Mouse (Mus musculus): ENCODE measurements around the gene Mt1. TPM values are rescaled to one million over a fixed set of nuclear protein-coding genes. Genes with fewer than 3 reads are reported as not detected.
"Not testable (repeated sequence)": the region's sequence is repeated elsewhere in the genome, so short reads cannot be mapped to it uniquely, and the experiment has no call there.

Gene Mt1
- polyA plus RNA-seq, 1 experiment from 2014 or later = 6,330 TPM

DNA sequence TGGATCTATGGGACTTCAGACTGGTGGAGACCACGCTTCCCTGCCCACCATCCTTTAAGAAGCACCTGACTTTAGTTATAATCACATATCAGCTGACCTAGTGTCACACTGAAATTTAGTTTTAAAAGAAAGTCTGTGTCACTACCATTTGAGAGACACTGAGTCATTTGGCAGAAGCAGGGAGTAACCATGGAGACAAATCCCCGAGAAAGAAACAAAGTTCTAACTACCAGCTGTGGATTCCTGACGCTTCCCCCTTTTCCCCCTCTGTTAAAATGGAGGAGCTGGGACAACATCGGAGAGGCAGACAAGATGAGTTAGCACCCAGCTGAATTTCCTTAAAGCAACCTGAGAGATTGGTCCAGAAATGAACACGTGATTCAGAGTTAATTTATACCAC, 30.6 kb upstream of the Mt1 start:
- peaks cover 20% of the 10 kb centered on the region for H3K27me3 ChIP-seq (ENCODE audit: control insufficient read depth, insufficient read depth, low read depth, low read length)
- H3K9ac ChIP-seq (ENCODE audit: low read depth, low read length) = no peak overlapping the region
- H3K27ac ChIP-seq (ENCODE audit: low read length) = no peak overlapping the region
- peaks cover 22% of the 10 kb centered on the region for H3K4me1 ChIP-seq (ENCODE audit: control insufficient read depth, low read depth, low read length)
- no peaks in the 10 kb centered on the region for H3K9me3 ChIP-seq (replicated peaks; ENCODE audit: control insufficient read depth, low read length)
- WGBS (ENCODE audit: insufficient replicate concordance) = 46% methylated on average over 5 of the region's 5 CpGs
- ATAC-seq (ENCODE audit: low read depth) = no peak
- no peaks in the 10 kb centered on the region for H3K36me3 ChIP-seq (ENCODE audit: control insufficient read depth, insufficient read depth)
- H3K4me2 ChIP-seq (ENCODE audit: low read depth, low read length) = no peak overlapping the region
- H3K4me3 ChIP-seq (ENCODE audit: low read depth, low read length) = no peak overlapping the region

DNA sequence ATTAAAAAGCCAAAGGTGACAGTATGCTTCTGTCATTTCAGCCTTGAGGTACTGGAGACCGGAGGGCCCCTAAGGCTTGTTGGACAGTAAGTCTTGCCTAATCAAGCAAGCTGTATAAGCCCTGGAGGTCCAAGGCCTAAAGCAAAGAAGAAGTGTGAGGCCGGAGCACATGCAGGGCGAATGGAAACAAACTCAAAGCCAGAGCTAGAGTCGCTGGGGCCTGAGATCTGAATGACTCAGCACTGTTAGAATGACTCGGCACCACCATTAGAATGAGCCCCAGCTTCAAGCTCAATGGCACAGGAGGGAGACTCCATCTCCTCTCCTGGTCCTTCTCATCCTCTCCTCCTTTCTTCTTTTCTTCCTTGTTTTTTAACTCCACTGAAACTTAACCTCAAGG, 28.0 kb upstream of the Mt1 start:
- Histone ChIP-seq H3K27ac (ENCODE audit: low read length) (peak overlapping the region; percentile 70), H3K4me2 (ENCODE audit: low read depth, low read length) (peak overlapping the region; percentile 35), H3K4me3 (ENCODE audit: low read depth, low read length) (no peak overlapping the region), H3K4me1 (ENCODE audit: control insufficient read depth, low read depth, low read length) (peaks cover 22% of the 10 kb centered on the region), H3K9me3 (replicated peaks; ENCODE audit: control insufficient read depth, low read length) (no peaks in the 10 kb centered on the region), H3K36me3 (ENCODE audit: control insufficient read depth, insufficient read depth) (no peaks in the 10 kb centered on the region), H3K9ac (ENCODE audit: low read depth, low read length) (peak overlapping the region; percentile 46; the same call in 1 of the 2 replicates), H3K27me3 (ENCODE audit: control insufficient read depth, insufficient read depth, low read depth, low read length) (peaks cover 36% of the 10 kb centered on the region)
- peak; percentile 79 for ATAC-seq (ENCODE audit: low read depth)
- WGBS (ENCODE audit: insufficient replicate concordance) = 39% methylated on average over 5 of the region's 5 CpGs

DNA sequence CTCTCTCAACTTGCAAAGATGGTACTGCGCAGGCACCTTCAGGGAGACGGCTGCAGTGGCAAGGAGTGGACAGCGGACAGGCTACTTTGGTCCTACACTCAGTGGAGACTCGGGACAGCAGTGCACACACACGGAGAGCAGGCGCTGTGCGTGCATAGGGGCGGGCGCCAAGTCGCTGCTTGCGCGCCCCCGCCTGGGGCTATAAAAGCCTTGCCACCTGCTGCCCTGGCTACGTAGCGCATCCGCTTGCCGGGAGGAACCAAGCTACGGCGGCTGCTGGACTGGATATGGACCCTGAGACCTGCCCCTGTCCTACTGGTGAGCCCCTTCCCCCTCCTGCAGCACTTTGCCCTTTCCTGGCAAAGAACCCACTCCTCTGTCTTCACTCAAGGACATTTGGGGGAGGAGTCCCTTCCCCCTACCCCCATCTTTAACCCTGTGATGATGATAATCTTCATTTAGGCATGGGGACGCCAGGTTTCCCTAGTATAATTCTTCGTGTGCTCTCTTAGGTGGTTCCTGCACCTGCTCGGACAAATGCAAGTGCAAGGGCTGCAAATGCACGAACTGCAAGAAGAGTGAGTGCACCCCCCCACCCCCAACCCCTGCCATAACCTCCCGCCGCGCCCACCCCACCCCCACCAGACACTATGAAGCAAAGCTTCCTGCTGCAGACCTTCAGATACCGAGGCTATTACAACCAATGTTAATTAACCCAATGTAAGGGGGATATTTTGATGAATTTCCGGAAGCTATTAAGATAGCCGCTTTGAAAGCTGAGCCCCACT, 26.2 kb upstream of the Mt1 start, which contains the start of gene Mt3:
Mt3 (plus strand) TSS at position 95 of the 788 bp plus-strand sequence.
- 2% methylated on average over 29 of the region's 29 CpGs for WGBS (ENCODE audit: insufficient replicate concordance)
- peaks cover 22% of the 10 kb centered on the region for H3K4me1 ChIP-seq (ENCODE audit: control insufficient read depth, low read depth, low read length)
- no peak within 1 kb of the TSS for H3K9ac ChIP-seq (ENCODE audit: low read depth, low read length)
- H3K9me3 ChIP-seq (replicated peaks; ENCODE audit: control insufficient read depth, low read length) = no peaks in the 10 kb centered on the region
- H3K27me3 ChIP-seq (ENCODE audit: control insufficient read depth, insufficient read depth, low read depth, low read length) = peaks cover 36% of the 10 kb centered on the region
- no peaks in the 10 kb centered on the region for H3K36me3 ChIP-seq (ENCODE audit: control insufficient read depth, insufficient read depth)
- H3K27ac ChIP-seq (ENCODE audit: low read length) = no peak within 1 kb of the TSS; the same call in 1 of the 2 replicates
- H3K4me3 ChIP-seq (ENCODE audit: low read depth, low read length) = peak within 1 kb of the TSS; percentile 29; the same call in 1 of the 2 replicates
- ATAC-seq (ENCODE audit: low read depth) = peak; percentile 48; the same call in 1 of the 2 replicates
- H3K4me2 ChIP-seq (ENCODE audit: low read depth, low read length) = peak within 1 kb of the TSS; percentile 30

DNA sequence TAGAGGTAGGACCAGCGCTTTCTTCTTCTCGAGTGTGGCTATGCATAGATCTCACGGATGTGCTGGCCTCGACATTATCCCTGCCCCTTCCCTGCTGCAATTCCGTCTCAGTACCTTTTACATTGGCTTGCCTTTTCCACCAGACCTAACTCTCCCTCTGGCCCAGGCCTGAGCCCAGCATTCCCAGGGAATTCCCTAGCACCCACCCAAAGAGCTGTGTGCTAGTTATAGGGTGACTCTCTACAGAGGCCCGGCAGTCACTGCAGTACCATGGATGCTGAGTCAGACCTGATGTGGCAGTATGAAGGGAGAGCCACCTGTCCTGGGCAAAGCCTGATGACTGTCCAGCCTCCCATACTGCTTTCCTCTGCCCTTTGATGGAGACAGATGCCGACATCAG, 25.4 kb upstream of the Mt1 start:
- Histone ChIP-seq H3K9ac (ENCODE audit: low read depth, low read length) (no peak overlapping the region), H3K9me3 (replicated peaks; ENCODE audit: control insufficient read depth, low read length) (no peaks in the 10 kb centered on the region), H3K4me1 (ENCODE audit: control insufficient read depth, low read depth, low read length) (peaks cover 22% of the 10 kb centered on the region), H3K27me3 (ENCODE audit: control insufficient read depth, insufficient read depth, low read depth, low read length) (peaks cover 36% of the 10 kb centered on the region), H3K36me3 (ENCODE audit: control insufficient read depth, insufficient read depth) (no peaks in the 10 kb centered on the region), H3K27ac (ENCODE audit: low read length) (no peak overlapping the region), H3K4me2 (ENCODE audit: low read depth, low read length) (no peak overlapping the region), H3K4me3 (ENCODE audit: low read depth, low read length) (no peak overlapping the region)
- ATAC-seq (ENCODE audit: low read depth) = no peak
- 31% methylated on average over 7 of the region's 7 CpGs for WGBS (ENCODE audit: insufficient replicate concordance)

DNA sequence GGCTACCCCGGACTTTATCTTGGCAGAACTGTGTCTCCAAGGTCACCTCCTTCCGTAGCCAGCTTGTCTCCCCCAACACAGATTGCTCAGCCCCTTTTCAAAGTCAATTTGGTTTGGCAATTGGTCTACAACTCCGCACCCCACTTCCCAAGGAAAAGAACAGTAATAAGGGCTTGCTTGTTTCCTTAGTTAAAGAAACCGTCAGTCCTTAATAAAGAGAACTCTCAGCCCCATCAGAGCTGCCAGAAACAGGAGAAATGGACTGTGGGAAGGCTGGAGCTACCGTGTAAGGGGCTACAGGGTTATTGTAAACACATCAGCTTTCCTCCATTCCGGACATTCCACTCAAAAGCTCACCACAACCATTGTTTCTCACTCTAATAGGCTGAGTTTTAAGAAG, 24.3 kb upstream of the Mt1 start:
- Histone ChIP-seq H3K4me1 (ENCODE audit: control insufficient read depth, low read depth, low read length) (peaks cover 22% of the 10 kb centered on the region), H3K36me3 (ENCODE audit: control insufficient read depth, insufficient read depth) (no peaks in the 10 kb centered on the region), H3K27me3 (ENCODE audit: control insufficient read depth, insufficient read depth, low read depth, low read length) (peaks cover 36% of the 10 kb centered on the region), H3K9ac (ENCODE audit: low read depth, low read length) (no peak overlapping the region), H3K4me3 (ENCODE audit: low read depth, low read length) (no peak overlapping the region), H3K4me2 (ENCODE audit: low read depth, low read length) (no peak overlapping the region), H3K9me3 (replicated peaks; ENCODE audit: control insufficient read depth, low read length) (no peaks in the 10 kb centered on the region), H3K27ac (ENCODE audit: low read length) (no peak overlapping the region)
- no peak for ATAC-seq (ENCODE audit: low read depth)
- WGBS (ENCODE audit: insufficient replicate concordance) = 33% methylated on average over 6 of the region's 6 CpGs

DNA sequence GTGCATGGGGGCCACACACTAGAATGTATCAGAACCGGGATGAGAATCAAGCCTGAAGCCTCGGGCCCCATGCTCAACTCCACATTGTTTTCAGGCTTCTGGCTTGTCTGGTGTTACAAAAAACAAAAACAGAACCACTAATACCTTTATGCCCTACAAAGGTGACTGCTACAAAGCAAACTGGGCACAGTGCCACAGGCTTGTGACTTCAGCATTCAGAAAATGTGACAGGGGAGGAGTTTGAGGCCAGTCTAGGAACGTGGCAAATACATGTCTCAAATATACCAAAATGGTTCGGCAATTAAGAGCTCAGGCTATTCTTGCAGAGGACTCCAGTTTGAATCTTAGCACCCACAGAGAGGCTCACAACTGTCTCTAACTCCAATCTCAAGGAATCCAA, 22.8 kb upstream of the Mt1 start:
- no peaks in the 10 kb centered on the region for H3K36me3 ChIP-seq (ENCODE audit: control insufficient read depth, insufficient read depth)
- no peaks in the 10 kb centered on the region for H3K9me3 ChIP-seq (replicated peaks; ENCODE audit: control insufficient read depth, low read length)
- peaks cover 13% of the 10 kb centered on the region for H3K4me1 ChIP-seq (ENCODE audit: control insufficient read depth, low read depth, low read length)
- no peak overlapping the region for H3K9ac ChIP-seq (ENCODE audit: low read depth, low read length)
- peaks cover 36% of the 10 kb centered on the region for H3K27me3 ChIP-seq (ENCODE audit: control insufficient read depth, insufficient read depth, low read depth, low read length)
- H3K4me3 ChIP-seq (ENCODE audit: low read depth, low read length) = no peak overlapping the region
- no peak for ATAC-seq (ENCODE audit: low read depth)
- H3K27ac ChIP-seq (ENCODE audit: low read length) = no peak overlapping the region
- no peak overlapping the region for H3K4me2 ChIP-seq (ENCODE audit: low read depth, low read length)
- WGBS (ENCODE audit: insufficient replicate concordance) = 57% methylated on average over 4 of the region's 4 CpGs

DNA sequence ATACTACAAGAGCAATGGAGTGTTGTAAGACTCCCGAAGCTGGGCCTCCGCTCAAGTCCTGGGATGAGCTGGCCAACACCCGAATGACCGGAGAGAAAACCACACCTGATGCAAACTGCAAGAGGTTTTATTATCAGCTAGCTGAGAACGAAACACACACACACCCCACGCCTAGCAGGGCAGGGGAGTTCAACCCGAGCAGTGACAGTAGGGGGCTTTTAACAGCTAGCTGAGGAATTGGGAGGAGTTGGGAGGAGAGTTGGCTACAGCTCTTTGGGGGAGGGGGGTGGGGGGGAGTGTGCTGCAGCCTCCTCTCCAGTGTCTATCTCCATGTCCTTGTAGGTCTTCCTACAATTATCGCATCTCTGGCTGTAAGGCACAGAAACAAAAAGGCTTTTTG, 13.1 kb upstream of the Mt1 start:
- not testable (repeated sequence) for H3K27me3 ChIP-seq (ENCODE audit: control insufficient read depth, insufficient read depth, low read depth, low read length); ATAC-seq (ENCODE audit: low read depth); H3K9ac ChIP-seq (ENCODE audit: low read depth, low read length); H3K36me3 ChIP-seq (ENCODE audit: control insufficient read depth, insufficient read depth); H3K9me3 ChIP-seq (replicated peaks; ENCODE audit: control insufficient read depth, low read length); H3K27ac ChIP-seq (ENCODE audit: low read length); H3K4me2 ChIP-seq (ENCODE audit: low read depth, low read length); H3K4me3 ChIP-seq (ENCODE audit: low read depth, low read length)
- peaks cover 26% of the 10 kb centered on the region for H3K4me1 ChIP-seq (ENCODE audit: control insufficient read depth, low read depth, low read length)
- WGBS (ENCODE audit: insufficient replicate concordance) = 60% methylated on average over 8 of the region's 8 CpGs

DNA sequence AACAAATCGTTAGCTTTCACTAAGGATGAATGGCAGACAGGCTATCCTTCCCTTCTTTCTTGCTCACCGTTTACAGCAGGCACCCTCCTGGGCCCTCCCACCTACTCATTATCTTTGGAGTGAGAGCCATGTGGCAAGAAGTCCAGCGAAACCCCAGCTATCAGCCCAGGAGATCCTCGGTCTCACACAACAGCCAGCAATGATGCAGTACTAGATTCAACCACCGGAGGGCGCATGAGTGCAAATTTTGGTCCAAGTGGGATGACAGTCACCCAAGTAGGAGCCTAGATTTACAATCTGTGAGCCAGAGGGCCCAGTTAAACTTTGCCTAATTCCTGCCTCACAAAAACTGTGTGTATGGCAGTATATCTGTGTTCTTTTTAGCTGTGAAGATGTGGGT, 11.6 kb upstream of the Mt1 start:
- no peaks in the 10 kb centered on the region for H3K36me3 ChIP-seq (ENCODE audit: control insufficient read depth, insufficient read depth)
- 3% methylated on average over 6 of the region's 6 CpGs for WGBS (ENCODE audit: insufficient replicate concordance)
- H3K27me3 ChIP-seq (ENCODE audit: control insufficient read depth, insufficient read depth, low read depth, low read length) = no peaks in the 10 kb centered on the region
- no peak overlapping the region for H3K4me3 ChIP-seq (ENCODE audit: low read depth, low read length)
- H3K27ac ChIP-seq (ENCODE audit: low read length) = no peak overlapping the region
- no peak overlapping the region for H3K4me2 ChIP-seq (ENCODE audit: low read depth, low read length)
- no peak overlapping the region for H3K9ac ChIP-seq (ENCODE audit: low read depth, low read length)
- H3K4me1 ChIP-seq (ENCODE audit: control insufficient read depth, low read depth, low read length) = peaks cover 40% of the 10 kb centered on the region
- ATAC-seq (ENCODE audit: low read depth) = no peak
- H3K9me3 ChIP-seq (replicated peaks; ENCODE audit: control insufficient read depth, low read length) = no peaks in the 10 kb centered on the region

DNA sequence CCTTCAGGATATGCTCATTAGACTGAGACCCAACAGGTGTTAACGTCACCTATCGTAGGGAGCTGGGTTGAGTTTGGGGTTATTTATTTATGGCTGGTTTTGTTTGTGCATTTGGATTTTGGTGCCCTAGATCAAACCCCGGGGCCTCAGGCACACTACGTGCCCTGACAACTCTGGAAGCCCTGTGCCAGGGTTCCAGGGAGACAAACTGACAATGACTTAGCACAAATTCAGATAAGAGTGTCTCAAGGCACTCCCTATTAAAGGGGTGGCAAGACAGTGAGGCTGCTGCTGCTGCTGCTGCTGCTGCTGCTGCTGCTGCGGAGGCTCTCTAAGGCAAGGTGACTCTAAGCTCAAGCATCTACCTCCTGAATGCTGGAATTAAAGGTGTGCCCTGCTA, 9.3 kb upstream of the Mt1 start:
- peak overlapping the region; percentile 44 for H3K4me2 ChIP-seq (ENCODE audit: low read depth, low read length)
- H3K27me3 ChIP-seq (ENCODE audit: control insufficient read depth, insufficient read depth, low read depth, low read length) = no peaks in the 10 kb centered on the region
- ATAC-seq (ENCODE audit: low read depth) = peak; percentile 56
- H3K36me3 ChIP-seq (ENCODE audit: control insufficient read depth, insufficient read depth) = no peaks in the 10 kb centered on the region
- H3K4me1 ChIP-seq (ENCODE audit: control insufficient read depth, low read depth, low read length) = peaks cover 44% of the 10 kb centered on the region
- no peaks in the 10 kb centered on the region for H3K9me3 ChIP-seq (replicated peaks; ENCODE audit: control insufficient read depth, low read length)
- 33% methylated on average over 5 of the region's 5 CpGs for WGBS (ENCODE audit: insufficient replicate concordance)
- H3K9ac ChIP-seq (ENCODE audit: low read depth, low read length) = peak overlapping the region; percentile 89
- peak overlapping the region; percentile 99 for H3K27ac ChIP-seq (ENCODE audit: low read length)
- peak overlapping the region; percentile 86 for H3K4me3 ChIP-seq (ENCODE audit: low read depth, low read length)
